Mouse (Mus musculus): ENCODE data around the gene Hcn2.

Hcn2 gene

GRCm38 (mm10) chr10:79716254-79716987 is at the start of gene Hcn2:
Gene Hcn2 (plus strand): TSS chr10:79716634.
- no peak for DNase-seq (ENCODE audit: low spot score)

- DNase-seq (ENCODE audit: low spot score) = no peak
Observed at GRCm38 (mm10) chr10:79668076-79668475, 48.4 kb upstream of the Hcn2 start.

- DNase-seq (ENCODE audit: low spot score) = peak; percentile 93
Observed at GRCm38 (mm10) chr10:79668771-79669575, 47.5 kb upstream of the Hcn2 start, which contains the start of gene Tpgs1. Gene Tpgs1 (plus strand): TSS chr10:79669369.

- no peak for DNase-seq (ENCODE audit: low spot score)
Observed at GRCm38 (mm10) chr10:79669576-79670057, 46.8 kb upstream of the Hcn2 start.

GRCm38 (mm10) chr10:79670071-79670888 is 46.2 kb upstream of the Hcn2 start:
- DNase-seq (ENCODE audit: low spot score) = no peak

GRCm38 (mm10) chr10:79671396-79672087 is 44.9 kb upstream of the Hcn2 start:
- no peak for DNase-seq (ENCODE audit: low spot score)

GRCm38 (mm10) chr10:79672088-79672455 is 44.4 kb upstream of the Hcn2 start:
- DNase-seq (ENCODE audit: low spot score) = no peak

- no peak for DNase-seq (ENCODE audit: low spot score)
Observed at GRCm38 (mm10) chr10:79673054-79673453, 43.4 kb upstream of the Hcn2 start.

GRCm38 (mm10) chr10:79675346-79676035 is 40.9 kb upstream of the Hcn2 start:
- no peak for DNase-seq (ENCODE audit: low spot score)

GRCm38 (mm10) chr10:79680606-79681495 is 35.6 kb upstream of the Hcn2 start:
- no peak for DNase-seq (ENCODE audit: low spot score)

GRCm38 (mm10) chr10:79681591-79682245 is 34.7 kb upstream of the Hcn2 start, which contains the start of gene Cdc34:
Gene Cdc34 (plus strand): TSS chr10:79682195.
- DNase-seq (ENCODE audit: low spot score) = peak; percentile 99

- DNase-seq (ENCODE audit: low spot score) = no peak
Observed at GRCm38 (mm10) chr10:79682551-79682915, 33.9 kb upstream of the Hcn2 start.

GRCm38 (mm10) chr10:79682916-79683582 is 33.4 kb upstream of the Hcn2 start:
- no peak for DNase-seq (ENCODE audit: low spot score)

GRCm38 (mm10) chr10:79683726-79684640 is 32.5 kb upstream of the Hcn2 start:
- DNase-seq (ENCODE audit: low spot score) = no peak

- no peak for DNase-seq (ENCODE audit: low spot score)
Observed at GRCm38 (mm10) chr10:79684770-79685600, 31.4 kb upstream of the Hcn2 start.

- DNase-seq (ENCODE audit: low spot score) = no peak
Observed at GRCm38 (mm10) chr10:79686219-79686618, 30.2 kb upstream of the Hcn2 start.

- DNase-seq (ENCODE audit: low spot score) = no peak
Observed at GRCm38 (mm10) chr10:79686691-79687090, 29.7 kb upstream of the Hcn2 start.

All from left cerebral cortex, adult 11 months (tissue).